Mouse (Mus musculus) erythroblast, embryonic 14.5 days (primary cell): Measurements from ENCODE around the gene Npy4r.

Experiments used
- GATA1 ChIP-seq: IDR thresholded peaks from 2 replicates; pipeline ENCODE4 v1.6.1; 2012; ENCODE audit warnings: low read length, inconsistent platforms, mixed read lengths
- TAL1 ChIP-seq: IDR thresholded peaks from 3 replicates; pipeline ENCODE4 v1.6.1; 2012; ENCODE audit warnings: low read length, inconsistent platforms, mixed read lengths

- TF ChIP-seq GATA1 (no peak), TAL1 (no peak)
Measured at GRCm38 (mm10) chr14:34096161-34096560, 56.1 kb downstream of the Npy4r start.
